Mouse (Mus musculus): ENCODE results near the gene Chst8.

GRCm38 (mm10) chr7:34717161-34717810 is 95.2 kb downstream of the Chst8 start:
- TF ChIP-seq CTCF (IDR thresholded peaks at IDR 0.05; ENCODE audit: insufficient read depth, low read length), result no peak
- TF ChIP-seq POLR2A (IDR thresholded peaks at IDR 0.05; ENCODE audit: borderline replicate concordance, extremely low read depth, low read depth, low read length), result no peak

Measured in lung, adult 2 months (tissue).